Mouse (Mus musculus): Measurements from ENCODE around the gene Emx1.

The Emx1 gene

GRCm38 (mm10) chr6:85189911-85190591 is 2.8 kb downstream of the Emx1 start:
- DNase-seq: peak; percentile 29

GRCm38 (mm10) chr6:85190671-85191070 is 3.4 kb downstream of the Emx1 start:
- DNase-seq: no peak

- no peak for DNase-seq
These were observed 4.7 kb downstream of the Emx1 start for GRCm38 (mm10) chr6:85191751-85192440.

- no peak for DNase-seq
These were observed 6.4 kb downstream of the Emx1 start for GRCm38 (mm10) chr6:85193381-85194318.

GRCm38 (mm10) chr6:85197951-85198350 is 10.7 kb downstream of the Emx1 start:
- no peak for DNase-seq

GRCm38 (mm10) chr6:85206182-85206938 is 19.1 kb downstream of the Emx1 start:
- DNase-seq: no peak

GRCm38 (mm10) chr6:85206939-85207285 is 19.7 kb downstream of the Emx1 start:
- no peak for DNase-seq

GRCm38 (mm10) chr6:85207345-85207744 is 20.1 kb downstream of the Emx1 start:
- no peak for DNase-seq

GRCm38 (mm10) chr6:85209226-85209967 is 22.2 kb downstream of the Emx1 start:
- no peak for DNase-seq

GRCm38 (mm10) chr6:85210686-85211085 is 23.4 kb downstream of the Emx1 start:
- DNase-seq: no peak

GRCm38 (mm10) chr6:85218251-85218650 is 31.0 kb downstream of the Emx1 start:
- no peak for DNase-seq

- DNase-seq: no peak
These were observed 31.6 kb downstream of the Emx1 start for GRCm38 (mm10) chr6:85218684-85219445.

GRCm38 (mm10) chr6:85219706-85220105 is 32.5 kb downstream of the Emx1 start:
- DNase-seq: no peak

GRCm38 (mm10) chr6:85220917-85221316 is 33.7 kb downstream of the Emx1 start:
- no peak for DNase-seq

GRCm38 (mm10) chr6:85222551-85222950 is 35.3 kb downstream of the Emx1 start:
- DNase-seq: no peak

GRCm38 (mm10) chr6:85223498-85224150 is 36.4 kb downstream of the Emx1 start:
- no peak for DNase-seq

GRCm38 (mm10) chr6:85224442-85224891 is 37.2 kb downstream of the Emx1 start:
- DNase-seq: no peak

- no peak for DNase-seq
These were observed 39.3 kb downstream of the Emx1 start for GRCm38 (mm10) chr6:85226570-85226969.

GRCm38 (mm10) chr6:85227520-85227919 is 40.3 kb downstream of the Emx1 start:
- no peak for DNase-seq

GRCm38 (mm10) chr6:85230762-85231161 is 43.5 kb downstream of the Emx1 start:
- no peak for DNase-seq

GRCm38 (mm10) chr6:85231469-85231868 is 44.2 kb downstream of the Emx1 start:
- DNase-seq: no peak
